Mouse (Mus musculus) midbrain, embryonic 15.5 days (tissue): ENCODE data around the gene Mavs. TPM values are rescaled to one million over a fixed set of nuclear protein-coding genes. Genes with fewer than 3 reads are reported as not detected.

Experiments
- ATAC-seq: fragments of 200-750 bp; cut with Nextera tagmentation; replicated peaks from 2 replicates; pipeline ENCODE4 v1.8.0; 2017; ENCODE audit warnings: moderate TSS enrichment
- H3K27ac ChIP-seq: fragments of 300-500 bp; sonication (generic); 2 replicates; pipeline ENCODE4 v1.5.1; 2015; ENCODE audit warnings: mild to moderate bottlenecking, inconsistent platforms
- H3K27me3 ChIP-seq: fragments of 300-500 bp; sonication (generic); replicated peaks from 2 replicates; pipeline ENCODE4 v1.6.1; 2015; ENCODE audit warnings: inconsistent platforms
- H3K36me3 ChIP-seq: fragments of 300-500 bp; sonication (generic); replicated peaks from 2 replicates; pipeline ENCODE4 v1.6.1; 2015; ENCODE audit warnings: inconsistent platforms
- H3K4me1 ChIP-seq: fragments of 300-500 bp; sonication (generic); 2 replicates; pipeline ENCODE4 v1.6.1; 2015; ENCODE audit warnings: inconsistent platforms
- H3K4me2 ChIP-seq: fragments of 300-500 bp; sonication (generic); 2 replicates; pipeline ENCODE4 v1.6.1; 2015; ENCODE audit warnings: inconsistent platforms, mild to moderate bottlenecking, moderate library complexity
- H3K4me3 ChIP-seq: fragments of 300-500 bp; sonication (generic); 2 replicates; pipeline ENCODE4 v1.5.1; 2015; ENCODE audit warnings: mild to moderate bottlenecking, inconsistent platforms
- H3K9ac ChIP-seq: fragments of 300-500 bp; sonication (generic); 2 replicates; pipeline ENCODE4 v1.6.1; 2015; ENCODE audit warnings: mild to moderate bottlenecking, inconsistent platforms
- H3K9me3 ChIP-seq: fragments of 300-500 bp; sonication (generic); 2 replicates; pipeline ENCODE4 v1.6.1; 2016; ENCODE audit warnings: inconsistent platforms
- WGBS: fragments of 180-500 bp; shearing (Covaris S2); methylation state at CpG from one replicate; pipeline ENCODE4 v1.1.7; 2015; ENCODE audit warnings: mixed read lengths; 5-methylcytosine and 5-hydroxymethylcytosine counted together
- microRNA-seq: library from miRNA; unstranded; fragments of <30 nt; microRNA quantifications from one replicate; pipeline ENCODE4, GENCODE M21; 2016
- polyA plus RNA-seq: library from polyadenylated mRNA; unstranded; fragments of >200 nt; fragmentation: Nextera tagmentation; extraction: Ambion mirVana; gene quantifications from 2 replicates; pipeline ENCODE4 v1.2.1, GENCODE M21; 2015

Gene Mavs
- polyA plus RNA-seq, 1 experiment from 2014 or later = 5.7 TPM

DNA sequence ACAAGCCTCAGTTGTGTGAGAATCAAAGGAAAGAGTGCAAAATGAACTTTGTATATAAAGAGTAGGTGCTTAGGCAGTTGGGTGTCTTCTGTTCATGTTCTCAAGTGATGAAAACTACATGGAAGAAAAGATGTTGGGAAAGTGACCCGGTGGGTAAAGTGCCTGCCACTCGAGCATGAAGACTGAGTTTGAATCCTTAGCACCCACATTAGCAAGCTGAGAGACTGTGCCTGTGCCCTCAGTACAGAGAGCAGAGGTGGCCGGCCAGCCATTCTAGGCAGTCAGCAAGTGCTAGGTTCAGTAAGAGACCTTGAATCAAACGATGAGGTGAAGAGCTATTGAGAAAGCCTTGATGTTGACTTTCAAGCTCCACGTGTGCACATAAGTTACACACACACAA, 42.9 kb downstream of the Mavs start:
- Histone ChIP-seq H3K4me2 (no peak overlapping the region), H3K4me1 (no peaks in the 10 kb centered on the region), H3K27ac (no peak overlapping the region), H3K9me3 (no peaks in the 10 kb centered on the region), H3K27me3 (no peaks in the 10 kb centered on the region), H3K9ac (no peak overlapping the region), H3K36me3 (peaks cover 39% of the 10 kb centered on the region), H3K4me3 (no peak overlapping the region)
- no peak for ATAC-seq
- WGBS = 94% methylated on average over 5 of the region's 5 CpGs

DNA sequence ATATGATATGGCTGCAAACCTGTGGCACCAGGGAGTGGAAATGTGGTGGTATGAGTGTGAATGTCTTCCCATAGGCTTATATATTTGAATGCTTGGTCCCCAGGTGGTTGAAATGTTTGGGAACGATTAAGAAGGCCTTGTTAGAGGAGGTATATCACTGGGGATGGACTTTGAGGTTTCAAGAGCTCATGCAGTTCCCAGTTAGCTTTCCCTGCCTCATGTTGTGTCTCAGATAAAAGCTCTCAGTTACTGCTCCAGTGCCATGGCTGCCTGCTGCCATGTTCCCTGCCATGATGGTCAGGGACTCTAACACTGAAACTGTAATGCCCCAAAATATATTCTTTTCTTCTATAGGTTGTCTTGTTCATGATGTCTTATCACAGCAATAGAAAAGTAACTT, 47.7 kb downstream of the Mavs start:
- Histone ChIP-seq H3K4me3 (no peak overlapping the region), H3K9ac (no peak overlapping the region), H3K4me1 (no peaks in the 10 kb centered on the region), H3K4me2 (no peak overlapping the region), H3K27me3 (no peaks in the 10 kb centered on the region), H3K36me3 (peaks cover 22% of the 10 kb centered on the region), H3K9me3 (no peaks in the 10 kb centered on the region), H3K27ac (no peak overlapping the region)
- 92% methylated on average over 1 of the region's 1 CpGs for WGBS
- ATAC-seq = no peak

DNA sequence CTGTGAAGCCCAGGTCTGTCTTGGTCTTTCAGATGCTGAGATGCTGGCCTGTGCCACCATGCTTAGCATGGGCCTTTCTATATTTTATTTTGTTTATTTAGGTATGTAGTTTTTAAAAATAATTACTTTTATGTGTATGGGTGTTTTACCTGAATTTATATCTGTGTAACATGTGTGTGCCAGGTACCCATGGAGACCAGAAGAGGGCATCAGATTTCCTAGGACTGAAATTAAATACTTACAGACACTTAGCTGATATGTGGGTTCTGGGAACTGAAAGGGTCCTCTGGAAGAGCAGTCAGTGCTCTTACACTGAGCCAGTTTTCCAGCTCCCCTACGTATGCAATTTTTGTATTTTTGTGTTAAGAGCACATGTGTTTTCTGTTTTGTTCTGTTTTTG, 52.4 kb downstream of the Mavs start:
- H3K36me3 ChIP-seq = peaks cover 9% of the 10 kb centered on the region; the same call in 1 of the 2 replicates
- no peak for ATAC-seq
- no peaks in the 10 kb centered on the region for H3K4me1 ChIP-seq
- H3K4me3 ChIP-seq = no peak overlapping the region
- no peak overlapping the region for H3K9ac ChIP-seq
- WGBS = 97% methylated on average over 1 of the region's 1 CpGs
- no peaks in the 10 kb centered on the region for H3K27me3 ChIP-seq
- no peak overlapping the region for H3K4me2 ChIP-seq
- no peaks in the 10 kb centered on the region for H3K9me3 ChIP-seq
- H3K27ac ChIP-seq = no peak overlapping the region

DNA sequence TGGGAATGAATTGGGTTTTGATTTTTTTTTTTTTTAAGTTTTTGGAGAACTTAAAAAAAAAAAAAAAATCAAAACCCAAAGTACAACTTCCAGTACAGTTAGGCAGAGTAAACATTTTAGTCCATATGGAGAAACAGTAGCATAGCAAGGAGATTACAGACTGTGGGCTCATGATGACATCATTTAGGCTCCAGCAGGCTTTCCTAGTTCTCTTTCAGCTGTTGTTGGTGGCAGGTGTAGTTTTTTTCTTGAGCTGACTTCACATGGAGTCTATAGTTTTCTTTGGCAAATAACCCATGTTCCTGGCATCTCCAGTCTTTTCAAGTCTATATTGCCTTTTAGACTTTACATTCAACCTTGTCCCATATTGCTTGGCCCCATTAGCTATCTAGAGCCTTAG, 56.8 kb downstream of the Mavs start:
- Histone ChIP-seq H3K9me3 (no peaks in the 10 kb centered on the region), H3K36me3 (peaks cover 10% of the 10 kb centered on the region; the same call in 1 of the 2 replicates), H3K4me2 (no peak overlapping the region), H3K4me3 (no peak overlapping the region), H3K4me1 (no peaks in the 10 kb centered on the region), H3K27ac (no peak overlapping the region), H3K27me3 (no peaks in the 10 kb centered on the region), H3K9ac (no peak overlapping the region)
- no peak for ATAC-seq

DNA sequence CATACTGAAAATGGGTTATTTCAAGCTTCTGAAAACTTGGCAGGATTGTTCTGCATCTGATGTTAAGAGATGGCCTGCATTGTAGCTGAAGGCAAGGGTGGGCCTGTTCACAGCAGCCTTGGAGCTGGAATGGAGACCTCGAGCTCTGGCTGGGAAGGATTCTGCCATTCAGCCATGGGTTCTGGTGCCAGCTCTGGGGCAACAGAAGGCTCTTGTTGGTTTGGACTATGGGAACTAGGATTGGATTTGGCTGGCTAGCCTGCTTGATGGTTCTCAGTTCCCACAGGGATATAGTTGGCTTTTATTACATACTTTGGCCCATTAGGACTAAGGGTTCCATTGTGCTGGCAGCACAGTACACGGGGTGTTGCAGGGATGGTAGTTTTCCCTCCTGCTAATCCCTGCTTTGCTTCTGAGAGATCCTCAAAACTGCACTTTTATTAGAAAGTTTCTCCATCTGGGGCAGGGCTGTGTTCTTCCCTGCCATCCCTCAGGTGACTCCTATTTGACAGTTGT, 62.9 kb downstream of the Mavs start:
- ATAC-seq = no peak
- peaks cover 26% of the 10 kb centered on the region for H3K36me3 ChIP-seq
- H3K9ac ChIP-seq = no peak overlapping the region
- no peaks in the 10 kb centered on the region for H3K27me3 ChIP-seq
- H3K4me1 ChIP-seq = no peaks in the 10 kb centered on the region
- no peak overlapping the region for H3K27ac ChIP-seq
- 89% methylated on average over 2 of the region's 2 CpGs for WGBS
- H3K4me2 ChIP-seq = no peak overlapping the region
- no peak overlapping the region for H3K4me3 ChIP-seq
- H3K9me3 ChIP-seq = no peaks in the 10 kb centered on the region

Small RNA genes within 50 kb of the gene (microRNA-seq; reads per million reads assigned to microRNA genes)
- 62.3 reads per million, percentile 49 among the genes with 10 or more reads in this experiment for gene Mir103-2

Other genes starting within 250 kb of the Mavs start
- 39.4 and 43.1 TPM in 2 replicates for gene Gfra4, start 191.0 kb upstream of the Mavs start, polyA plus RNA-seq
- 1.3 and 2.1 TPM in 2 replicates for gene Adam33, start 170.2 kb upstream of the Mavs start, polyA plus RNA-seq
- gene Siglec1, start 147.3 kb upstream of the Mavs start, polyA plus RNA-seq = 0.27 and 0.59 TPM in 2 replicates
- 4.4 and 4.6 TPM in 2 replicates for gene Hspa12b, start 106.8 kb upstream of the Mavs start, polyA plus RNA-seq
- not detected in 2 replicates for gene Gm11037, start 100.6 kb upstream of the Mavs start, polyA plus RNA-seq
- 71.2 and 81.5 TPM in 2 replicates for gene 1700037H04Rik, start 74.0 kb upstream of the Mavs start, polyA plus RNA-seq
- 16.0 and 16.4 TPM in 2 replicates for gene Cenpb, start 54.0 kb upstream of the Mavs start, polyA plus RNA-seq
- gene Cdc25b, start 47.1 kb upstream of the Mavs start, polyA plus RNA-seq = 23.9 and 27.0 TPM in 2 replicates
- 10.6 and 11.3 TPM in 2 replicates for gene Spef1, start 46.8 kb upstream of the Mavs start, polyA plus RNA-seq
- gene Ap5s1, start 27.0 kb upstream of the Mavs start, polyA plus RNA-seq = 36.5 and 37.5 TPM in 2 replicates
- gene Pank2, start 28.4 kb downstream of the Mavs start, polyA plus RNA-seq = 24.6 and 24.7 TPM in 2 replicates
- 20.2 and 22.3 TPM in 2 replicates for gene Rnf24, start 118.8 kb downstream of the Mavs start, polyA plus RNA-seq